Mouse (Mus musculus): ENCODE data around the gene Inhbb. TPM values are rescaled to one million over a fixed set of nuclear protein-coding genes. Genes with fewer than 3 reads are reported as not detected.

Gene Inhbb
- polyA plus RNA-seq, 1 experiment = 3.5 TPM

DNA sequence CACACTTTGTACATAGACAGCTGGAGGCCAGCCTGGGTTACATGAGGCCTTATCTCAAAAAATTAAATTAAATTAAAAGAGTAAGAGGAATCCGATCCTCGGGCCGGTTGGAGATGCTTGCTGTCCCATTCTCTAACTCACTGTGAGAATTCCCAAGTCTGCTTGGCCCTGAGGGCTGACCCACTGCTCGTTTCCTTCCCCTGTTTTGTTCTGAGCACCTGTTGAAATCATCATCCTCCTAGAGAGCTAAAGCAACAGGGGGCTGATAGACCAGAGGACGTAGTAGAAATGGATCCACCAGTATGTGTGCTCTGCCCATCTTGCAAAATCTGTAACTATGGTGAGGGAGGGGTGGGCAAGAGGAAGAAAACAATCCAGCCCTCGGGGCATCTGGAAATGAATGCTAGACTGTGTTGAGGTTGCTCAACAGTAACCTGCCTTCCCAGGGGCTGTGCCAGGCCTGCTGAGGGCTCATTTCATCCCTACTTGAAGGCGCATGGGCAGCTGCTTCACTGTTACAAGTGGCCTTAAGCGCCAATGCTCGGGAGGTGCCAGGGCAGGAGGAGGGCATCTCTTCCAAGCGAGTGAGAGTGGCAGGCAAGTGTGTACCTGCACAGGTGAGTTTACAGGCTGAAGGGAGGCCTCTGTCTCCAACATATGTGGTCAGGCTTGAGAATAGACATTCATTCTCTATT, 28.8 kb upstream of the Inhbb start:
- TF ChIP-seq POLR2A (IDR thresholded peaks at IDR 0.05; ENCODE audit: extremely low read depth, insufficient read depth, low read length) = no peak
- TF ChIP-seq CTCF (IDR thresholded peaks at IDR 0.05; ENCODE audit: extremely low read depth, insufficient read depth, low read length) = no peak
- Histone ChIP-seq H3K4me3 (ENCODE audit: insufficient read depth, low read length) (no peak overlapping the region), H3K4me1 (ENCODE audit: control insufficient read depth, insufficient read depth, low read length) (peaks cover 4% of the 10 kb centered on the region), H3K27ac (ENCODE audit: insufficient read depth, low read length) (no peak overlapping the region)

DNA sequence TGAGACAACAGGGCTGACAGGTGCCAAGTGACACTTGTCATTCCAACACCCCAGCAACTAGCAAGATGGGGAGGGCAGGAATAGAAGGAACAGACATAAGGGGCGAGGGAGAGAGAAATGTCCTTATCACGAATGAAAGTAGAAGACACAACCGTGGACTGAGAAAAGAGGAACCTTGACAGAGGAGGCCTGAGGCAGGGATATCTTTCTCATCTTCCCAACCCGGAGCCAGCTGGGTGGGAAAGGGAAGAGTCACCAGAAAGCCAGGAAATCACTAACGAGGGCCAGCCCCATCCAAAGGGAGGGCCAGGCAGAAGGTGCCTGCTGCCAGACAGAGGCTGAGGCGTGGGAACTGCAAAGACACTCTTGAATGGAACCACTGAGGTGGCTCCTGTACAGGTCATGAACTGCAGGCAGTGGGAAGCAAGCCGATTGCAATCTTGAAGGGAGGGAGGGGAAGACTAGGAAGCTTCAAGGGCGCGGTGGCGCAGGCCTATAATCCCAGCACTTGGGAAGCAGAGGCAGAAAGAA, 24.8 kb upstream of the Inhbb start:
- Histone ChIP-seq H3K4me3 (ENCODE audit: insufficient read depth, low read length) (no peak overlapping the region), H3K27ac (ENCODE audit: insufficient read depth, low read length) (no peak overlapping the region)
- TF ChIP-seq POLR2A (IDR thresholded peaks at IDR 0.05; ENCODE audit: extremely low read depth, insufficient read depth, low read length) (no peak), CTCF (IDR thresholded peaks at IDR 0.05; ENCODE audit: extremely low read depth, insufficient read depth, low read length) (no peak)

DNA sequence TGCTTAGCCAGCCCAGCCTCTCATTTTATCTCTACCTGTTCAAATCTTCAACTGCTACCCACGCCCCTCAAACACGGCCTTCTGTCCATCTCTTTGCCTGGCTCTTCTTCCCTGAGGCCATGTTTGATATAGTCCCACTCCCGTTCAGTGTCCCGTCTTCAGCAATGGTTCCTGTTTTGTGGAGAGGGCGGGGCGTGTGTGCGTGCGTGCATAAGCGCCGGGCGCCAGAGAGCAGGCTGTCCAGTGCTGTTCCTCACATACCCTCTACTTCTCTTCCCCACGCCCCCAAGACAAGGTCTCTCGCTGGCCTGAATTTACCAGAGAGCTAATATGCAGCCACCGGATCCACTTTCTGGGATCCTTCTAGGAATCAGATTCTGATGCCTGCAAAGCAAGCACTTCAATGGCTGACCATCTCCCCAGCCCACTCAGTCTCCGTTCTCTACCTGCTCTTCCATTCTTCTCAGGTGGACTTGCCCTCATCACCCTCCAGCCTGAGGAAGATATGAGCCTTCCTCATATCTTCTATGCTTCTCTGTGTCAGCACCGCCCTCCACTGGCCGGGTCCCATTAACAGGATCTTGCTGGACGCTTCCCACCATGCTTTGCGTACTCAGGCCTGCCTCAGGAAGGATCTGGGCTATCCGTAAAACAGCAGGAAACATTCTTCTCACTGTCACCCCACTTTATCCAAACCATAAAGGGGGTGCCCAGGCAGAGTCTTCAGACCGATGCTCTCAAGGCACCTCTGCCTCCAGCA, 21.7 kb upstream of the Inhbb start:
- no peaks in the 10 kb centered on the region for H3K4me1 ChIP-seq (ENCODE audit: control insufficient read depth, insufficient read depth, low read length)
- TF ChIP-seq POLR2A (IDR thresholded peaks at IDR 0.05; ENCODE audit: extremely low read depth, insufficient read depth, low read length) (no peak), CTCF (IDR thresholded peaks at IDR 0.05; ENCODE audit: extremely low read depth, insufficient read depth, low read length) (0 out of 2 replicates have a peak, but pooled peaks have one; percentile 24)
- no peak overlapping the region for H3K27ac ChIP-seq (ENCODE audit: insufficient read depth, low read length)
- H3K4me3 ChIP-seq (ENCODE audit: insufficient read depth, low read length) = no peak overlapping the region

More for the DNA sequence above, 24.8 kb upstream of the Inhbb start:
- H3K4me1 ChIP-seq (ENCODE audit: control insufficient read depth, insufficient read depth, low read length) = peaks cover 1% of the 10 kb centered on the region

DNA sequence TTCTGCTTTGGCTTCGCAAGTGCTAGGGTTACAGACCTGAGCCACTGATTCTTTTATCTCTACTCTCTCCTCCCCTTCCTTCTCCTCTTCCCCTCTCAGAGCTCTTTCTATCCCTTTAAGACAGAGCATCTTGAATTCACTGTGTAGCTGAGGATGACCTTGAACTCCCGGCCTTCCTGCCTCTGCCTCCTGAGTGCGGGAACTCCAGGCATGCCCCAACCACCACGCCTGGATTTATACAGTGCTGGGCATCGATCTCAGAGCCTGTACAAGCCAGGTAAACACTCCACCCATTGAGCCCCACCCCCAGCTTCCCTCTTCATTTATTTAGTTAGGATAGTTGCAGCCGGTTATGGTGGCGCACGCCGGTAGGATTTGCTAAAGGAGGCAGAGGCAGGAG, 20.9 kb upstream of the Inhbb start:
- Histone ChIP-seq H3K4me1 (ENCODE audit: control insufficient read depth, insufficient read depth, low read length) (no peaks in the 10 kb centered on the region), H3K27ac (ENCODE audit: insufficient read depth, low read length) (no peak overlapping the region)
- TF ChIP-seq CTCF (IDR thresholded peaks at IDR 0.05; ENCODE audit: extremely low read depth, insufficient read depth, low read length) = no peak

DNA sequence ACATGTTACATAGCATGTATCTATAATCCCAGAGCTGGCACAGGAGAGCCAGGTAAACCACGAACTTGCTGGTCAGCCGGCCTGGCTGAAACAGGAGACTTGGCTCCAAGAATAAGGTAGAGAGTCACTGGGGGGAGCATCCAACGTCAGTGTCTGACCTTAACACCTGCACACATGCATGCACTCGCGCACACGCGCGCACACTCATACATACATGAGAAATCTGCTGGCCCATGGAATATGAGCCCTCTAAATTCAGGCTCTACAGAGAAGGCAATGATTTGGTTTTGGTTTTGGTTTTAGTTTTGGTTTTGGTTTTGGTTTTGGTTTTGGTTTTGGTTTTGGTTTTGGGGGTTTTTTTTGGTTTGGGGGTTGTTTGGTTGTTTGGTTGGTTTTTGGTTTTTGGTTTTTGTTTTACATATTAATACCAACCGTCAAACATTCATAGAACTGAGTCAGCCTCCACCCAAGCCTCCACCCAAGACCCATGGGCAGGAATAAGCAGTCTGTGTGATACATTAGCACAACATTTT, 16.1 kb upstream of the Inhbb start:
- H3K4me1 ChIP-seq (ENCODE audit: control insufficient read depth, insufficient read depth, low read length) = no peaks in the 10 kb centered on the region
- no peak overlapping the region for H3K4me3 ChIP-seq (ENCODE audit: insufficient read depth, low read length)
- H3K27ac ChIP-seq (ENCODE audit: insufficient read depth, low read length) = no peak overlapping the region
- TF ChIP-seq CTCF (IDR thresholded peaks at IDR 0.05; ENCODE audit: extremely low read depth, insufficient read depth, low read length) (no peak), POLR2A (IDR thresholded peaks at IDR 0.05; ENCODE audit: extremely low read depth, insufficient read depth, low read length) (no peak)

More for the DNA sequence above, 20.9 kb upstream of the Inhbb start:
- no peak overlapping the region for H3K4me3 ChIP-seq (ENCODE audit: insufficient read depth, low read length)

DNA sequence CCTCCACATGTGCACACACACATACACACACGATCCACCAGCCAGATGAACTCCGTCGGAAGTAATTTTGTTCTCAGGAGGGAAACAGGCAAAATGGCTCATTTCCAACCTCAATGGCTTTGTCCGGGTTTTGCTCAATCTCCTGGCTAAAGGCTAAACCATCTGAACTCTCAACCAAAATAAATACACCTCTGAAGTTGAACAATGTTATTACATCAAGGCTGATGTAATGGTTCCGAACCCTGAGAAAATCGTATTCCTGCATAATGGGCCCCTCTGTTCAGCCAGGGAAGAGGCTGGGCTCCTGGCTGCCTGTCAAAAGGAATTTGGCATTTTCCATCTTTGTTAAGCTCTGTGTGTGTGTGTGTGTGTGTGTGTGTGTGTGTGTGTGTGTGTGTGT, 15.4 kb upstream of the Inhbb start:
- Histone ChIP-seq H3K4me1 (ENCODE audit: control insufficient read depth, insufficient read depth, low read length) (no peaks in the 10 kb centered on the region), H3K27ac (ENCODE audit: insufficient read depth, low read length) (no peak overlapping the region), H3K4me3 (ENCODE audit: insufficient read depth, low read length) (no peak overlapping the region)
- no peak for TF ChIP-seq POLR2A (IDR thresholded peaks at IDR 0.05; ENCODE audit: extremely low read depth, insufficient read depth, low read length)
- TF ChIP-seq CTCF (IDR thresholded peaks at IDR 0.05; ENCODE audit: extremely low read depth, insufficient read depth, low read length) = no peak

DNA sequence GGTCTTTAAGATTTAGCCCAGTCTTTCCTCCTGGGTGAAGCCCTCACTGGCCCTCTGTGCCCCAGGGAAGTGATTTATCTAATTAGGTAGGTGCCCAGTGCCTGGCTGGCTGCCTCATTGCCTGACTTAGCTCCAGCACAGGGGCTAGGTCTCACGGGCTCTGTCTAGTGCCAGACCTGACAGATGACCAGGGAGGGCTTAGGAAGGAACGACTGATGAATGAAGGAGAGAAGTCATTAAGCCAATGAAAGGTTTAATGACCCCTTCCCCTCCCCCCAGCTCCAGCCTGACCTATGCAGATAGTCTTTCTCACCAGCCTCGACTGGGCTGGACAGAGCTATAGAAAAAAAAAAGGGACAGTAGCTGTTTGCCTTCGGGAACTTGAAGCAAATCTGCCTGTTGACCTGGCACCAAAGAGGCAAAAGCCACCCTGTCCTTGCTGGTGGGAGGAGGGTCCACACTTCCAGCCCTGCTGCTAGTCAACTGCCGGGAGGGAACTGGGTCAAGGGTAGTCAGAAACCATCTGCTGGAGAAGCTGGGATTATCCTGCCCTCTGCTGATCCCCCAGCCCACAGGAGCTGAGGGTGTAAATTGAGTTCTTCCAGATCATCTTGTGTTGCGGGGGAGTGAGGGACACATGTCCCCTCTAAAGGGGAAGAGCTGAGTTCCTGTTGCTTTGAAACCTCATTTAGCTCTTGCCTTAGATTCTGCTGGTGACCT, 2.3 kb upstream of the Inhbb start:
- Histone ChIP-seq H3K4me3 (ENCODE audit: insufficient read depth, low read length) (no peak overlapping the region), H3K27ac (ENCODE audit: insufficient read depth, low read length) (no peak overlapping the region), H3K4me1 (ENCODE audit: control insufficient read depth, insufficient read depth, low read length) (no peaks in the 10 kb centered on the region)
- no peak for TF ChIP-seq POLR2A (IDR thresholded peaks at IDR 0.05; ENCODE audit: extremely low read depth, insufficient read depth, low read length)
- no peak for TF ChIP-seq CTCF (IDR thresholded peaks at IDR 0.05; ENCODE audit: extremely low read depth, insufficient read depth, low read length)

DNA sequence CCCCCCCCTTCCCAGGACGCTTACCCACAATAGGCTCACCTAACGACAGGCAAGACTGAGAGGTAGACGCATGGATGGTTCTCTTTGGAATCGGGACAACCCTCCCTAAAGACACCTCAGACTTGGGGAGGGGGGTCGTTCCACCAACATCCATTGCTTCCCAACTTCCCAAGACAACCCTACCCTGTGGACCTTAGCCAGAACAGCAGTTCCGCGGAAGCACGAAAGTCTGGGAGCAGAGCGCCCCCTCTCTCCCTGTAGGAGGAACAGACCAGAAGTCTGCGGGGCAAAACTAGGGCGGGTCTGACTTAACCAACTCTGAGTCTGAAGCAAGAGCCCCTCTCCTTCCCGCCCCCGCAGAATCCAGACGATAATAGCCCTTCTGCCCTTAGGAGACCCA, 1.5 kb upstream of the Inhbb start:
- H3K4me3 ChIP-seq (ENCODE audit: insufficient read depth, low read length) = no peak overlapping the region
- TF ChIP-seq CTCF (IDR thresholded peaks at IDR 0.05; ENCODE audit: extremely low read depth, insufficient read depth, low read length) = peak; percentile 72
- no peak for TF ChIP-seq POLR2A (IDR thresholded peaks at IDR 0.05; ENCODE audit: extremely low read depth, insufficient read depth, low read length)
- no peak overlapping the region for H3K27ac ChIP-seq (ENCODE audit: insufficient read depth, low read length)
- no peaks in the 10 kb centered on the region for H3K4me1 ChIP-seq (ENCODE audit: control insufficient read depth, insufficient read depth, low read length)

DNA sequence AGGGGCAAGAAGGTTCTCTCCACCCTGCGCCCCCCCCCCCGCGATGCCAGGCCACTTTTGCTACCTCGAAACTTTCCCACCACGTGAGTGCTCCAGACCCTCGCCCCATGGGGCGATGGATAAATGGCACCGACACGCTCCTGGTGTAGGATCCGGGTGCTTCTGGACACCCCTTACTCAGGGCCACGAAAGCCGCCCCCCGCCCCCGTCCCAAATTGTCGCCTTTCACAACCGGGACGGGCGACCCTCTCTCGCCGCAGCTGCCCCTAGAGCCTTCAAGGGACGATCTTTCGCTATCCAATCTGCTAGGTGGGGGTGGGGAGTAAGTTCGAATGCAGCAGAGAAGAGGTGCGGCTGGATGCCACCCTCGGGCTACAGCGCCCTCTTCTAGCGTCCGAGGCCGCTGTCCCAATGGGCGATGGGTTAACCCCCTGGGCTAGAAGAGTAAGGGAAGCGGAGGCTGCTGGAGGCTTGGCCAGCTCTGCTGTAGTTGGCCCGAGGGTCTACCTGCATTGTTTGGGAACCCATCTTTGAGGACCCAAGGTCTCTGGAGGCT, 490 bp upstream of the Inhbb start:
- TF ChIP-seq POLR2A (IDR thresholded peaks at IDR 0.05; ENCODE audit: extremely low read depth, insufficient read depth, low read length) = no peak
- no peak for TF ChIP-seq CTCF (IDR thresholded peaks at IDR 0.05; ENCODE audit: extremely low read depth, insufficient read depth, low read length)
- Histone ChIP-seq H3K27ac (ENCODE audit: insufficient read depth, low read length) (no peak overlapping the region), H3K4me1 (ENCODE audit: control insufficient read depth, insufficient read depth, low read length) (no peaks in the 10 kb centered on the region), H3K4me3 (ENCODE audit: insufficient read depth, low read length) (peak overlapping the region; percentile 34)
